Mouse (Mus musculus): Measurements from ENCODE around the gene Ikbkg.
"Not testable (repeated sequence)": the region's sequence is repeated elsewhere in the genome, so short reads cannot be mapped to it uniquely, and the experiment has no call there.

Ikbkg gene

GRCm38 (mm10) chrX:74451157-74451912, 58.2 kb downstream of the Ikbkg start:
- no peak for DNase-seq (ENCODE audit: extremely low spot score)

- DNase-seq (ENCODE audit: extremely low spot score), result peak; percentile 10
Observed at GRCm38 (mm10) chrX:74452773-74453172, 59.7 kb downstream of the Ikbkg start.

- not testable (repeated sequence) for DNase-seq (ENCODE audit: extremely low spot score)
Observed at GRCm38 (mm10) chrX:74481349-74481885, 88.3 kb downstream of the Ikbkg start, which contains the start of gene Gm6880. Gene Gm6880 (minus strand): TSS chrX:74481399.

GRCm38 (mm10) chrX:74497131-74497530, 104.0 kb downstream of the Ikbkg start:
- DNase-seq (ENCODE audit: extremely low spot score), result no peak

Measured in embryo, embryonic 9.5 days (tissue).